Mouse (Mus musculus) liver, embryonic 14.5 days (tissue): Measurements from ENCODE around the gene Spata31d1a. TPM values are rescaled to one million over a fixed set of nuclear protein-coding genes. Genes with fewer than 3 reads are reported as not detected.

Source experiments
- ATAC-seq: fragments of 200-750 bp; cut with Nextera tagmentation; 2 replicates; pipeline ENCODE4 v1.8.0; 2017; ENCODE audit warnings: moderate number of reproducible peaks, mild to moderate bottlenecking, moderate library complexity; ENCODE audit not compliant: insufficient read depth
- DNase-seq, 3 experiments: peaks; one replicate each; pipeline ENCODE4 v3.0.0-alpha.2; 2012 to 2013; ENCODE audit warnings: low read depth in 3 of 3, low spot score in 3 of 3
- H3K27ac ChIP-seq: fragments of 300-500 bp; sonication (generic); 2 replicates; pipeline ENCODE4 v1.5.1; 2014; ENCODE audit warnings: moderate library complexity, mild to moderate bottlenecking, control low read depth, inconsistent platforms
- H3K27me3 ChIP-seq: fragments of 300-500 bp; sonication (generic); 2 replicates; pipeline ENCODE4 v1.6.1; 2014; ENCODE audit warnings: mild to moderate bottlenecking, low read length, moderate library complexity; ENCODE audit not compliant: control insufficient read depth, insufficient read depth
- H3K36me3 ChIP-seq: fragments of 300-500 bp; sonication (generic); replicated peaks from 2 replicates; pipeline ENCODE4 v1.6.1; 2014; ENCODE audit warnings: low read depth; ENCODE audit not compliant: control insufficient read depth, insufficient read depth
- H3K4me1 ChIP-seq, 2 experiments: fragments of 200-500 bp in 1 of 2; fragments of 300-500 bp in 1 of 2; sonication (generic) in 1 of 2; replicated peaks; 2 replicates each; pipeline ENCODE4 v1.6.1; 2012 to 2014; ENCODE audit warnings: antibody characterized with exemption in 1 of 2, inconsistent platforms in 1 of 2, low read length in 1 of 2; ENCODE audit not compliant: control insufficient read depth in 2 of 2, insufficient read depth in 2 of 2
- H3K4me2 ChIP-seq: fragments of 300-500 bp; sonication (generic); 2 replicates; pipeline ENCODE4 v1.6.1; 2014; ENCODE audit warnings: low read depth, mild to moderate bottlenecking, control low read depth, moderate library complexity
- H3K4me3 ChIP-seq, 2 experiments: fragments of 200-500 bp in 1 of 2; fragments of 300-500 bp in 1 of 2; sonication (generic) in 1 of 2; 2 replicates each; pipeline ENCODE4 v1.5.1; 2012 to 2014; ENCODE audit warnings: low read depth in 2 of 2, low read length in 2 of 2, mild to moderate bottlenecking in 2 of 2, control low read depth in 1 of 2, inconsistent platforms in 1 of 2, moderate library complexity in 1 of 2; ENCODE audit not compliant: insufficient read depth in 1 of 2
- H3K9ac ChIP-seq: fragments of 300-500 bp; sonication (generic); replicated peaks from 2 replicates; pipeline ENCODE4 v1.6.1; 2014; ENCODE audit warnings: mild to moderate bottlenecking, control low read depth, moderate library complexity
- H3K9me3 ChIP-seq: fragments of 300-500 bp; sonication (generic); 2 replicates; pipeline ENCODE4 v1.6.1; 2016; ENCODE audit warnings: low read length, mixed read lengths; ENCODE audit not compliant: control insufficient read depth
- CTCF ChIP-seq: IDR thresholded peaks from 2 replicates; pipeline ENCODE4 v1.5.1; 2016; ENCODE audit warnings: antibody characterized with exemption, low read depth, control low read depth
- EP300 ChIP-seq: IDR thresholded peaks from 2 replicates; pipeline ENCODE4 v1.6.1; 2016; ENCODE audit warnings: antibody characterized with exemption, low read depth
- WGBS: fragments of 180-500 bp; shearing (Covaris S2); extraction: QIAGEN DNeasy Blood & Tissue Kit; methylation state at CpG from one replicate; pipeline ENCODE4 v1.1.7; 2014; ENCODE audit not compliant: insufficient replicate concordance; 5-methylcytosine and 5-hydroxymethylcytosine counted together
- polyA plus RNA-seq, 2 experiments: library from polyadenylated mRNA; depleted of rRNA in 1 of 2; stranded (reverse) in 1 of 2; unstranded in 1 of 2; fragments of >200 nt; fragmentation: Nextera tagmentation in 1 of 2; extraction: Ambion mirVana in 1 of 2; gene quantifications; 2 replicates each; pipeline versions ENCODE4 v1.2.1 to v1.2.3; 2012 to 2014

Spata31d1a gene
- polyA plus RNA-seq, 2 experiments, result not detected

DNA sequence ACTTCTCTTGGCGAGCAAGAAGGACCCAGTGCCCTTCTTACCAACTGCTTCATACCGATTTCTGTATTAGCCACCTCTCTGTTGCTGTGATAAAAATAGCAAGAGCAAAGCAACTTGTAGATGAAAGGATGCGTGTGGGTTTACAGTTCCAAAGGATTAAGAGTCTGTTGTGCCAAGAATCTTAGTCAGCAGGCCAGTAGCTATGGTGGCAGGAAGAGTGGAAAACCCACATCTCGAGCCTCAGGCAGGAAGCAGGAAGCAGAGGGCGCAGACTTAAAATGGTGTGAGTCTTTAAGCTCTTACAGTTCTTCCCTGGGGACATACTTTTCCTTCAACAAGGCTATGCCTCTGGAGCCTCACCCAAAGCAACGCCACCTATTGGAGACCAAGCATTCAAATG is 35.3 kb upstream of the Spata31d1a start:
- TF ChIP-seq EP300, result no peak
- TF ChIP-seq CTCF, result no peak
- Histone ChIP-seq H3K9me3 (no peaks in the 10 kb centered on the region), H3K36me3 (no peaks in the 10 kb centered on the region), H3K27me3 (no peaks in the 10 kb centered on the region), H3K4me3 (no peak overlapping the region), H3K9ac (no peak overlapping the region), H3K4me1 (peaks cover 6 to 8% of the 10 kb centered on the region in 2 experiments), H3K27ac (no peak overlapping the region), H3K4me2 (no peak overlapping the region)
- ATAC-seq (no peak), DNase-seq (no peak)
- WGBS, result 49% methylated on average over 6 of the region's 6 CpGs

DNA sequence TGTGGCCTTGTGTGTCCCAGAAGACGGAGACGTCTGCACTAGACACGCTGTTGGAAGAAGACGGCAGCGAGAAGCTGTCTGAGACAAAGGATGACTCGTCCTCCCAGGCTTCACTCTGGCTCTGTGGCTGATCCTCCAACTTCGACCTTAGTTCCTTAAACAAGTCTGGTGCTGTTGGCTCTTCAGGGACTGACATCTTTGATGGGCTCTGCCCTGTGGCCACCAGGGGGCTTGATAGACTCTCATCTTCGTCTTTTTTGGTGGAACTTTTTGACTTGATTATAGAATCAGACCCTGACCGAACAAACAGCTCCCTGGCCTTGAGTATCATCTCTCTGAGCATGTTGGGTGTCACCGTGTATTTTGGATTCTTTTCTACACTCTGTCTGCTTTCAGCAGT is 31.6 kb upstream of the Spata31d1a start:
- 44% methylated on average over 10 of the region's 10 CpGs for WGBS
- Histone ChIP-seq H3K4me2 (no peak overlapping the region), H3K36me3 (no peaks in the 10 kb centered on the region), H3K4me3 (no peak overlapping the region), H3K27me3 (no peaks in the 10 kb centered on the region), H3K9ac (no peak overlapping the region; the same call in 1 of the 2 replicates), H3K27ac (no peak overlapping the region), H3K4me1 (peaks cover 40 to 43% of the 10 kb centered on the region in 2 experiments), H3K9me3 (no peaks in the 10 kb centered on the region)
- DNase-seq, result no peak
- ATAC-seq, result no peak
- TF ChIP-seq EP300 (no peak), CTCF (peak; percentile 73)

DNA sequence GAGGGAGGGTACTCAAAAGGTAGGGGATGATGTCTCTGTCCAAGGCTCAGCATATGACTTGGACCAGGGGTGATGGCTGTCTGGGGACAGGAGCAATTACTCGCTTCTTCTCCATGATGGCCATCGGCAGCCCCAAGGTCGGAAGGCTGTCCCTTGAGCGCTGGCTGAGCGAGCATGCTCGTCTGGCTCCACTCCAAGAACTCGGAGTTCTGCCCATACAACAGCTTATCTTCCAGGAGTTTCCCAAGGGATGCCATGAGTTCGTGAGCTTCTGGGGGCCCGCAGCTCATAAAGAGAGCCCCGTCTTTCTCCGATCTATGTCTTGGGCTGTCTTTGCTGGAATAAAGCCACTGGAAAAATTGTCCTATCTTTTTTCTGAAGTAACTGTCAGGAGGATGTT is 31.0 kb upstream of the Spata31d1a start:
- H3K9me3 ChIP-seq, result no peaks in the 10 kb centered on the region
- ATAC-seq (no peak), DNase-seq (no peak)
- no peak overlapping the region for H3K4me3 ChIP-seq
- H3K4me2 ChIP-seq, result no peak overlapping the region
- H3K36me3 ChIP-seq, result no peaks in the 10 kb centered on the region
- H3K9ac ChIP-seq, result no peak overlapping the region
- no peak for TF ChIP-seq EP300
- TF ChIP-seq CTCF, result no peak
- H3K4me1 ChIP-seq, result peaks cover 43 to 45% of the 10 kb centered on the region in 2 experiments
- 89% methylated on average over 11 of the region's 11 CpGs for WGBS
- no peaks in the 10 kb centered on the region for H3K27me3 ChIP-seq
- no peak overlapping the region for H3K27ac ChIP-seq

DNA sequence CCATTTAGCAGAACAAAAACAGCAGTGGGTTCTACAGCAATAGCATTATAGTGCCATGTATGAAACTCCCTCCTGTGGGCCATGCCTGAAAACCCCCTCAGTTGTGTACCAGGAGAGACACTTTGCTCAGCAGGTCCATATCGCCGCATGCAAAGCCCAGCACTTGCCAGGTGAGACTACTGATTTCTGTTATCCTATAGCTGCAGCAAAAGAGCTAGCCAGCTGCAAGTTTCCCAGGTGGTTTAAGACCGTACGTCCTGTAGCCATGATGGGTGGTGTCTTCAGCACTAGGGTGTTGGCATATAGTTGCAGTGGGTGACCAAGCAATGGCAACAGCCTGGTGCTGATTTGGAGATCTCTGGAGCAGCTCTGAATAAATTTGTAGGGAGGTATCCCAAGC is 29.3 kb upstream of the Spata31d1a start:
- Histone ChIP-seq H3K4me2 (peak overlapping the region; percentile 55), H3K4me3 (peak overlapping the region in 1 of 2 experiments; percentile 4; a peak in 1 of 4 replicates), H3K9ac (peak overlapping the region; percentile 56), H3K36me3 (no peaks in the 10 kb centered on the region), H3K4me1 (peaks cover 58 to 59% of the 10 kb centered on the region in 2 experiments), H3K9me3 (no peaks in the 10 kb centered on the region), H3K27ac (peak overlapping the region; percentile 89), H3K27me3 (no peaks in the 10 kb centered on the region)
- TF ChIP-seq EP300 (peak; percentile 98), CTCF (peak; percentile 39; the same call in 1 of the 2 replicates)
- WGBS, result 23% methylated on average over 4 of the region's 4 CpGs
- DNase-seq (peak; percentile 80 to 85 (median 82)), ATAC-seq (peak; percentile 74)

DNA sequence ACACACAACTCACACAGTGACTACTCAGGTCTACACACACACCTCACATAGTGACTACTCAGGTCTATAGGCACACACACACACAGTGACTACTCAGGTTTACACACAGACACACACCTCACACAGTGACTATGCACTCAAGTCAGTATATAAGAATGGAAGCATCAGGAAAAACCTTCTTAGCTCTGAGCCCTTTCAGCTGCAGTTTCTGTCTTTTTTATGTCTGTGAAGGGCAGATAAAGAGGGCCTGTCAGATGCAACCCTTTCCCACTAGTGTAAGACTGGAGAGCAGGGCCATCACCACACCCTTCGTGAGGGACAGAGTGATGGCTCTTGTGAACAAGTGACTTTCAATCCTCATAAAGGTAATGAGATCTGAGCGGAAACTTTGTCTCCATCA is 28.3 kb upstream of the Spata31d1a start:
- TF ChIP-seq CTCF, result no peak
- TF ChIP-seq EP300, result peak; percentile 87
- DNase-seq, result peak; percentile 82 to 85 (median 84)
- Histone ChIP-seq H3K4me2 (peak overlapping the region; percentile 55), H3K27me3 (no peaks in the 10 kb centered on the region), H3K36me3 (no peaks in the 10 kb centered on the region), H3K9me3 (no peaks in the 10 kb centered on the region), H3K27ac (peak overlapping the region; percentile 89), H3K9ac (peak overlapping the region; percentile 56), H3K4me3 (peak overlapping the region; percentile 17 to 29; a peak in 2 of 4 replicates), H3K4me1 (peaks cover 63 to 67% of the 10 kb centered on the region in 2 experiments)
- ATAC-seq, result peak; percentile 86
- WGBS, result 20% methylated on average over 2 of the region's 2 CpGs
